Mouse (Mus musculus): ENCODE data around the gene Rap1a. TPM values are rescaled to one million over a fixed set of nuclear protein-coding genes. Genes with fewer than 3 reads are reported as not detected.

Gene Rap1a
- polyA plus RNA-seq, 1 experiment from 2014 or later: 100 TPM

DNA sequence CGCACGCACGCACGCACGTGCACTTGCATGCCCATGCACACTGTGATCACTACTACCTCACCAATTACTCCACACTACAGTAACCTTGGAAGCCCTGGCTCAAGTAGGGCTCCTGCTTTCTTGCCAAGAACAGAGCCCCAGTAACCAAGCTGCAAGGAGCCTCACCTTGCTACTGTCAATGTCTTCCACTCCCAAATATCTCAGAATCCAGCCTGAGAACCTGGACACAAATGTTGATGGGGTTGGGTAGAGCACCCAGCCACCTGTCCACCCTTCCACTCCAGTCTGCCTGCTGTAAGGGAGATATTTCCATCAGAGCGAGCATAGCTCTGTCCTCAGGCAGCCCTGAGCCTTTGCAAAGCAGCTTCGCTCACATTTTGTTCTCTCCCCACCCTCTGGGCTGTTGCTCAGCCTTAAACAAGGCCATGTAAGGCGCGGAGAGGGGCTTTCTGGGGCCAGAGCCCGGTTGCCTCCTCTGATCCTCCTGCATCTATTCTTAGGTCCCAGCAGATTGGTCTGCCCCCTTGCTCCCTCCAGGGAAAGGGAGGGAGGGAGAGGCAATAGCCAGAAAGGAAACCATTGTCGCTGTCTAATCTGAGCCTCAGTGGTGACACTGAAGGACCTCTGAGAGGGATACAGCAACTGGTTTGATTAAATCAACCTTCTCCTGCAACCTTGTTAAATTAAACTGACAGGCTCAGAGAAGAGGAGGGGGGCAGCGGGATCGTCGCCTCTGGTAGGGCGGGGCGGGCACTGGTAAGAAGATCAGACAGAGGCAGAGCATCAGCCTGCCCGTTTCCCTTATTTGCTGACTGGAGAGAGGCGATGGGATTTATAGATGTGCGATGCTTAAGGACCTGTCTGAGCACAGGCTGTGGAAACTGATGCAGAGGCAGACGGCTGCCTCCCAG is 105.4 kb downstream of the Rap1a start:
- no peak overlapping the region for H3K4me2 ChIP-seq (replicated peaks; ENCODE audit: low read depth, low read length)
- peak overlapping the region; percentile 62; the same call in 1 of the 2 replicates for H3K27ac ChIP-seq (ENCODE audit: low read length)
- H3K9ac ChIP-seq (replicated peaks; ENCODE audit: low read depth, low read length): no peak overlapping the region
- no peak overlapping the region for H3K4me3 ChIP-seq (ENCODE audit: low read depth, low read length)
- H3K4me1 ChIP-seq (ENCODE audit: control insufficient read depth, insufficient read depth, low read length): no peaks in the 10 kb centered on the region
- peak; percentile 30; the same call in 1 of the 2 replicates for ATAC-seq (ENCODE audit: insufficient number of reproducible peaks, insufficient read depth, low FRiP score, low read depth)
- no peaks in the 10 kb centered on the region for H3K9me3 ChIP-seq (ENCODE audit: control insufficient read depth, low read depth, low read length)
- WGBS: 31% methylated on average over 20 of the region's 20 CpGs
- no peaks in the 10 kb centered on the region for H3K36me3 ChIP-seq (ENCODE audit: control insufficient read depth, insufficient read depth, low read length)
- no peaks in the 10 kb centered on the region for H3K27me3 ChIP-seq (ENCODE audit: control insufficient read depth, insufficient read depth, low read length)

DNA sequence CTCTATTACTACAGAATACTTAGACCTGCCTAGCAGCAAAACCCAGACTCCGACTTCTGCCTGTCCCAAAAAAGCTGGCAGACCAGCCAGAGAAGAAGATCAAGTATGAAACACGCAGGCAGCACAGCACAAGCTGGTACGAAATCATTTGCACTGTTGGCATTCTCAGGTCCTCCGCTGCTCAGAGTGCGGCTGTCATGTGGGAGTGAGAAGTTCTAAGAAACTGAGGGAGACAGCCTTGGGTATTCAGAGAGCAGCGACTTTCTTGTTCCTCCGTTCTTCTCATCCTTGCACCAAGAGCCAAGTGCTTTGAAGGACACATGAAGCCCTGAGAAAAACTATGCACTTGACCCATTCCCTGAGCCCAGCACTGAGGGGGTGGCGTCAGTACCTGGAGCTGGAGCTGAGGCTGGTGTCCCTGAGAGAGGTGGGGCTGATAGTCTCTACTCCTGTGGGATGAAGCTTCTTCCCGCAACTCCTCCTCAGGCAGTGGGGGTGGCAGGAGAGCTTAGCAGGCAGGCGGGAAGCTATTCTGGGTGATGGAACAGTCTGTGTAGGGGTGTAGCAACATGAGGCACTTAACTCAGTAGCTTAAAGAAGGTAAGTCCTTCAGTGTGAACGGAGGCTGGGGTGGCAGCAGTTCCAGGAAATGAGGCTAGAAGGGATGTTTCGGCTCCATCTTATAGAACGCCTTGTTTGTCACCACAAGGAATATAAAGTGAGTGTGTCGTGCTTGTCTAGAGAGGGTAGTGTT is 107.6 kb downstream of the Rap1a start:
- H3K27me3 ChIP-seq (ENCODE audit: control insufficient read depth, insufficient read depth, low read length): no peaks in the 10 kb centered on the region
- 72% methylated on average over 14 of the region's 14 CpGs for WGBS
- H3K4me3 ChIP-seq (ENCODE audit: low read depth, low read length): no peak overlapping the region
- H3K4me1 ChIP-seq (ENCODE audit: control insufficient read depth, insufficient read depth, low read length): no peaks in the 10 kb centered on the region
- H3K9me3 ChIP-seq (ENCODE audit: control insufficient read depth, low read depth, low read length): no peaks in the 10 kb centered on the region
- no peak for ATAC-seq (ENCODE audit: insufficient number of reproducible peaks, insufficient read depth, low FRiP score, low read depth)
- H3K4me2 ChIP-seq (replicated peaks; ENCODE audit: low read depth, low read length): no peak overlapping the region
- no peaks in the 10 kb centered on the region for H3K36me3 ChIP-seq (ENCODE audit: control insufficient read depth, insufficient read depth, low read length)
- no peak overlapping the region for H3K27ac ChIP-seq (ENCODE audit: low read length)
- H3K9ac ChIP-seq (replicated peaks; ENCODE audit: low read depth, low read length): no peak overlapping the region

GRCm38 (mm10) chr3:105688536-105688935 is 112.6 kb downstream of the Rap1a start:
- Histone ChIP-seq H3K4me1 (ENCODE audit: control insufficient read depth, insufficient read depth, low read length) (peaks cover 4% of the 10 kb centered on the region; the same call in 1 of the 2 replicates), H3K36me3 (ENCODE audit: control insufficient read depth, insufficient read depth, low read length) (peaks cover 6% of the 10 kb centered on the region), H3K27ac (ENCODE audit: low read length) (no peak overlapping the region), H3K4me2 (replicated peaks; ENCODE audit: low read depth, low read length) (no peak overlapping the region), H3K27me3 (ENCODE audit: control insufficient read depth, insufficient read depth, low read length) (no peaks in the 10 kb centered on the region), H3K9me3 (ENCODE audit: control insufficient read depth, low read depth, low read length) (no peaks in the 10 kb centered on the region), H3K9ac (replicated peaks; ENCODE audit: low read depth, low read length) (no peak overlapping the region), H3K4me3 (ENCODE audit: low read depth, low read length) (no peak overlapping the region)
- WGBS: 85% methylated on average over 2 of the region's 2 CpGs
- no peak for ATAC-seq (ENCODE audit: insufficient number of reproducible peaks, insufficient read depth, low FRiP score, low read depth)

GRCm38 (mm10) chr3:105687324-105688060 is 113.6 kb downstream of the Rap1a start, which contains the start of gene Ddx20:
Ddx20 (minus strand) TSS chr3:105687574.
- peak within 1 kb of the TSS; percentile 66 for H3K4me3 ChIP-seq (ENCODE audit: low read depth, low read length)
- peak; percentile 96 for ATAC-seq (ENCODE audit: insufficient number of reproducible peaks, insufficient read depth, low FRiP score, low read depth)
- under 1% methylated on average over 67 of the region's 72 CpGs for WGBS

GRCm38 (mm10) chr3:105686394-105687323 is 114.5 kb downstream of the Rap1a start:
- peak overlapping the region; percentile 60 for H3K4me2 ChIP-seq (replicated peaks; ENCODE audit: low read depth, low read length)
- 7% methylated on average over 60 of the region's 60 CpGs for WGBS
- peak overlapping the region; percentile 66 for H3K4me3 ChIP-seq (ENCODE audit: low read depth, low read length)
- ATAC-seq (ENCODE audit: insufficient number of reproducible peaks, insufficient read depth, low FRiP score, low read depth): peak; percentile 78
- no peaks in the 10 kb centered on the region for H3K27me3 ChIP-seq (ENCODE audit: control insufficient read depth, insufficient read depth, low read length)
- H3K27ac ChIP-seq (ENCODE audit: low read length): 0 out of 2 replicates have a peak overlapping the region, but pooled peaks have one; percentile 4
- peak overlapping the region; percentile 83 for H3K9ac ChIP-seq (replicated peaks; ENCODE audit: low read depth, low read length)
- H3K36me3 ChIP-seq (ENCODE audit: control insufficient read depth, insufficient read depth, low read length): peaks cover 10% of the 10 kb centered on the region
- H3K9me3 ChIP-seq (ENCODE audit: control insufficient read depth, low read depth, low read length): no peaks in the 10 kb centered on the region
- H3K4me1 ChIP-seq (ENCODE audit: control insufficient read depth, insufficient read depth, low read length): peaks cover 4% of the 10 kb centered on the region; the same call in 1 of the 2 replicates

More at GRCm38 (mm10) chr3:105687324-105688060, 113.6 kb downstream of the Rap1a start, which contains the start of gene Ddx20:
- peak within 1 kb of the TSS; percentile 44; the same call in 1 of the 2 replicates for H3K27ac ChIP-seq (ENCODE audit: low read length)
- H3K27me3 ChIP-seq (ENCODE audit: control insufficient read depth, insufficient read depth, low read length): no peaks in the 10 kb centered on the region
- peak within 1 kb of the TSS; percentile 83 for H3K9ac ChIP-seq (replicated peaks; ENCODE audit: low read depth, low read length)
- H3K9me3 ChIP-seq (ENCODE audit: control insufficient read depth, low read depth, low read length): no peaks in the 10 kb centered on the region
- H3K36me3 ChIP-seq (ENCODE audit: control insufficient read depth, insufficient read depth, low read length): peaks cover 10% of the 10 kb centered on the region
- H3K4me1 ChIP-seq (ENCODE audit: control insufficient read depth, insufficient read depth, low read length): peaks cover 4% of the 10 kb centered on the region; the same call in 1 of the 2 replicates
- peak within 1 kb of the TSS; percentile 60 for H3K4me2 ChIP-seq (replicated peaks; ENCODE audit: low read depth, low read length)

GRCm38 (mm10) chr3:105680346-105680745 is 120.8 kb downstream of the Rap1a start:
- WGBS: 91% methylated on average over 7 of the region's 7 CpGs
- ATAC-seq (ENCODE audit: insufficient number of reproducible peaks, insufficient read depth, low FRiP score, low read depth): no peak
- no peak overlapping the region for H3K9ac ChIP-seq (replicated peaks; ENCODE audit: low read depth, low read length)
- H3K4me1 ChIP-seq (ENCODE audit: control insufficient read depth, insufficient read depth, low read length): no peaks in the 10 kb centered on the region
- H3K27me3 ChIP-seq (ENCODE audit: control insufficient read depth, insufficient read depth, low read length): no peaks in the 10 kb centered on the region
- no peak overlapping the region for H3K4me3 ChIP-seq (ENCODE audit: low read depth, low read length)
- no peaks in the 10 kb centered on the region for H3K9me3 ChIP-seq (ENCODE audit: control insufficient read depth, low read depth, low read length)
- H3K4me2 ChIP-seq (replicated peaks; ENCODE audit: low read depth, low read length): no peak overlapping the region
- H3K36me3 ChIP-seq (ENCODE audit: control insufficient read depth, insufficient read depth, low read length): peaks cover 34% of the 10 kb centered on the region
- no peak overlapping the region for H3K27ac ChIP-seq (ENCODE audit: low read length)

All from stomach, embryonic 14.5 days (tissue).